Mouse (Mus musculus): ENCODE results near the gene Pak6. TPM values are rescaled to one million over a fixed set of nuclear protein-coding genes. Genes with fewer than 3 reads are reported as not detected.

The Pak6 gene
- polyA plus RNA-seq, 1 experiment from 2014 or later: 14.0 TPM

DNA sequence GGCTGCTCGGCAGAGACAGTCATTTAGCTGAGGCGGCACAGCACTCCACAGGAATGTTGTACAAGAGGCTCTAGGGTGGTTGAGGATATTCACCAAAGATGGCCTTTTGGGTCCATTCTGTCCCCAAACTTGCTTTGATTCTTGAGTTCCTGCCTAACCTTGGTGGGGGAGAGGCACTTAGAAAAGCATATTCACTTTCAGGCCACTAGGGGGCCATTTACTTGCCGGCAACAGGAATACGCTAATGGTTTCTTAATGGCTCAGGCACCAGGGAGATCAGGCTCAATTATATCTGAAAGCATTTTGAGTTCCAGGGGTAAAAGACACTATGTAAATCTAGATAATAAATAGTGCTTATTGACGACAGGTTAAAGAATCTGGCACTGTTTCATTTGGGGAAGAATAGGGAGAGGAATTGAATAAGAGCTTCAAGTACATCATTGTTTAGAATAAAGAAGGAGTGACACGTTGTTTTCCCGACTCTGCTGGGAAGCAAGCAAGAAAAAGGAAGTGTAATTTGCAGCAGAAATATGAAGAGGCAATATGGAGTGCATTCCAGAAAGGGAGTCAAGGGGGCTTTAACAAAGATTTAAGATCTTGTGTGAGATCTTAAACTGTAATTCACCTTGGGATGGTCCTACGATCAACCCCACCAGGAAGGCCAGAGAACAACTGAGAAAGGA lies 80.3 kb downstream of the Pak6 start:
- H3K27me3 ChIP-seq (replicated peaks; ENCODE audit: control insufficient read depth, insufficient read depth, low read length): peaks cover 6% of the 10 kb centered on the region; the same call in 1 of the 2 replicates
- H3K4me2 ChIP-seq (ENCODE audit: low read length): no peak overlapping the region
- no peaks in the 10 kb centered on the region for H3K9me3 ChIP-seq (replicated peaks; ENCODE audit: control insufficient read depth, low read length)
- WGBS: 24% methylated on average over 8 of the region's 8 CpGs
- no peak overlapping the region for H3K4me3 ChIP-seq (ENCODE audit: low read depth, low read length)
- H3K4me1 ChIP-seq (ENCODE audit: control insufficient read depth, insufficient read depth, low read length): peaks cover 15% of the 10 kb centered on the region; the same call in 1 of the 2 replicates
- ATAC-seq (no peak), DNase-seq (ENCODE audit: low spot score) (peak; percentile 86)
- H3K9ac ChIP-seq (ENCODE audit: low read length): no peak overlapping the region
- no peaks in the 10 kb centered on the region for H3K36me3 ChIP-seq (ENCODE audit: control insufficient read depth, insufficient read depth, low read length)
- 0 out of 2 replicates have a peak overlapping the region, but pooled peaks have one; percentile 44 for H3K27ac ChIP-seq (ENCODE audit: low read depth, low read length)

DNA sequence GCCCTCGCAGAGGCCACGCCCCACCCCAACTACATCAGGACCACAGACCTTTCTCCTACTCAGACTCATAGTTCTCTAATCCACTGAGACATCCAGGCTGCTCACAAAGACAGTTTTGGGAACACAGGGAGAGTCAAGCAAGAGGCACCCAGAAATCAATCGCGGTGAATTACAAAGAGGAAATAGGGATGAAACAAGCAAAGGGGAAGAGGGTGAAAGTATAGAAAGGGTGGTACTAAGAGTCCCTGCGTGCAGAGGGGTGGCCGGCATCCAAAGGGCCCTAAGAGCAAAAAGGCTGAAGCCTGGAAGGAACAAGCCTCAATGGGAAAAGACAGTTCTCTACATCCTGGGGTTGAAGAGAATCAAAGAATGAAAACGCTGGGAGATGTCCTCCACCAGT lies 81.5 kb downstream of the Pak6 start:
- Histone ChIP-seq H3K4me3 (ENCODE audit: low read depth, low read length) (no peak overlapping the region), H3K9me3 (replicated peaks; ENCODE audit: control insufficient read depth, low read length) (no peaks in the 10 kb centered on the region), H3K4me1 (ENCODE audit: control insufficient read depth, insufficient read depth, low read length) (peaks cover 17% of the 10 kb centered on the region; the same call in 1 of the 2 replicates), H3K4me2 (ENCODE audit: low read length) (peak overlapping the region; percentile 96), H3K9ac (ENCODE audit: low read length) (no peak overlapping the region), H3K27me3 (replicated peaks; ENCODE audit: control insufficient read depth, insufficient read depth, low read length) (peaks cover 2% of the 10 kb centered on the region; the same call in 1 of the 2 replicates), H3K36me3 (ENCODE audit: control insufficient read depth, insufficient read depth, low read length) (no peaks in the 10 kb centered on the region), H3K27ac (ENCODE audit: low read depth, low read length) (no peak overlapping the region)
- ATAC-seq (no peak), DNase-seq (ENCODE audit: low spot score) (no peak)
- WGBS: 8% methylated on average over 7 of the region's 7 CpGs

DNA sequence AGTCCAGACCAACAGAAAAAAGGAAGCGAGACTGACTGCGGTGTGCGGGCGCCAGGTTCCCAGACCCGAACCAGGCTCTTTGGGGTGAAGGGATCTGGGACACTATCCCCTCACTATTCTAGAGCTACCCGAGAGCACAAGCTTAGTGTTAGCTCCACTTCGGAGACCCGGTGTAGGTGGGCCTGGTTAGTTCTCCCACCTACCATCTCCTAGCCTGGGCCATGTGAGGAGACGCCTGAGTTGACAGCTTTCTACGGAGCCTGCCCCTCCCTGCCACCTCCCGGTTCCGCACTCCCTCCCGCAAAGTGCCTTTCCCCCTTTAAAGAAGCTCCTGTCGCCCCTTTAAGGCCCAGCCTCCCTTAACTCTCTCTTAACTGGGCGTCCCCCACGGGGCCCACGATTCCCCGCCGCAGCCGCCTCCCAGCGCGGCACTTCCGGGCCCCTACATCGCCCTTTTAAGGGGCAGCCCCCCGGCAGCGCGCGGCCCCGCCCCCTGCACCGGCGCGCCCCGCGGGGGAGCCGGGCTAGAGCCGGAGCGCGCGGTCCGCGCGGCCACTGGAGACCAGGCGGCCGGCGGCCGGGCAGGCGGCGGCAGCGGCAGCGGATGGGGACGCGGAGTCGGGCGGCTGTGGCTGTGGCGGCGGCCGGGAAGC lies 82.3 kb downstream of the Pak6 start, which contains the start of gene Inafm2:
TSS of gene Inafm2 (plus strand) at position 527 of the 653 bp plus-strand sequence.
- H3K9me3 ChIP-seq (replicated peaks; ENCODE audit: control insufficient read depth, low read length): no peaks in the 10 kb centered on the region
- H3K27me3 ChIP-seq (replicated peaks; ENCODE audit: control insufficient read depth, insufficient read depth, low read length): peaks cover 2% of the 10 kb centered on the region; the same call in 1 of the 2 replicates
- DNase-seq (ENCODE audit: low spot score) (peak; percentile 97), ATAC-seq (peak; percentile 95)
- H3K4me2 ChIP-seq (ENCODE audit: low read length): peak within 1 kb of the TSS; percentile 96
- H3K36me3 ChIP-seq (ENCODE audit: control insufficient read depth, insufficient read depth, low read length): no peaks in the 10 kb centered on the region
- H3K4me1 ChIP-seq (ENCODE audit: control insufficient read depth, insufficient read depth, low read length): peaks cover 19% of the 10 kb centered on the region; the same call in 1 of the 2 replicates
- H3K27ac ChIP-seq (ENCODE audit: low read depth, low read length): peak within 1 kb of the TSS; percentile 63
- WGBS: under 1% methylated on average over 55 of the region's 57 CpGs
- peak within 1 kb of the TSS; percentile 81 for H3K4me3 ChIP-seq (ENCODE audit: low read depth, low read length)
- H3K9ac ChIP-seq (ENCODE audit: low read length): peak within 1 kb of the TSS; percentile 89

DNA sequence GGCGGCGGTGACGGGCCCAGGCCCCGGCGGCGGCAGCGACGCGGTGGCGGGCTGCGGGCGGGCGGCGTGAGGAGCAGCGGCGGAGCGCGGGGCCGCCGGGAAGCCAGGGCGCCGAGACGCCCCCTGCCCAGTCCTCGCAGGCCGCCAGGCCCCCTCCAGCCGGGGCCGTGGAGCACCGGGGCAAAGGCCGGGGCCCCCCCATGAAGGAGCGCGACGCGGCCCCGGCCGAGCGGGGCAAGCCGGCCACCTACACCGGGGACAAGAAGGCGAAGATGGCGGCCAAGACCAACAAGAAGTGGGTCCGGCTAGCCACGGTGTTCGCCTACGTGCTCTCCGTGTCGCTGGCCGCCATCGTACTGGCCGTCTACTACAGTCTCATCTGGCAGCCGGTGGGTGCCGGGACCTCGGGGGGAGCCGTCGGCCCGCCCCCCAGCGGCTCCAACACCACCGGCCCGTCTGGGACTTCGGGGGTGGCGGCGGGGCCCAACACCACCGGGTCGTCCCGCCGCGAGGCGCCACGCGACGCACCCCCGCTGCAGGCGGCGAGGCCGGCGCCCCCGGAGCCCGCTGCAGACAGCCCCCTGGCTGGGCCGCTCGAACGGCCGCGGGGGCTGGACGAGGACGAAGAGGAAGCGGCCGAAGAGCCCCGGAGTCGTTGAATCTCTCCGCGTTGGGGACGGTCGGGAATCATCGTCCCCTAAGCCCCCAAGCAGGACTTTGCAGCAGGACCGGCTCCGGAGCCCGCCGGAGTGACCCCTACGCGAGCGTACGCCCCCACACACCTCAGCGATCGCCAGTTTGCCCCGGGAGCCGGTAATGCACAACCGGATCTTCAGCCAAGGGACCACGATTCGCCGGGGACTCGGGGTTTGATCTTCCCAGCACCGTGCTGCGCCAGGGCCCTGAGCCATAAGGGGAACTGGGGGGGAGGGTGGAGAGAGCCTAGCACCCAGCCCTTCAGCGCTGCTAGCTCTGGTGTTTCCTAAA lies 83.1 kb downstream of the Pak6 start:
- H3K9me3 ChIP-seq (replicated peaks; ENCODE audit: control insufficient read depth, low read length): no peaks in the 10 kb centered on the region
- H3K9ac ChIP-seq (ENCODE audit: low read length): peak overlapping the region; percentile 89
- under 1% methylated on average over 98 of the region's 113 CpGs for WGBS
- peaks cover 2% of the 10 kb centered on the region; the same call in 1 of the 2 replicates for H3K27me3 ChIP-seq (replicated peaks; ENCODE audit: control insufficient read depth, insufficient read depth, low read length)
- peak overlapping the region; percentile 63 for H3K27ac ChIP-seq (ENCODE audit: low read depth, low read length)
- no peaks in the 10 kb centered on the region; the same call in 1 of the 2 replicates for H3K36me3 ChIP-seq (ENCODE audit: control insufficient read depth, insufficient read depth, low read length)
- H3K4me3 ChIP-seq (ENCODE audit: low read depth, low read length): peak overlapping the region; percentile 81
- peak overlapping the region; percentile 96 for H3K4me2 ChIP-seq (ENCODE audit: low read length)
- H3K4me1 ChIP-seq (ENCODE audit: control insufficient read depth, insufficient read depth, low read length): peaks cover 19% of the 10 kb centered on the region; the same call in 1 of the 2 replicates
- DNase-seq (ENCODE audit: low spot score) (no peak), ATAC-seq (peak; percentile 41)

DNA sequence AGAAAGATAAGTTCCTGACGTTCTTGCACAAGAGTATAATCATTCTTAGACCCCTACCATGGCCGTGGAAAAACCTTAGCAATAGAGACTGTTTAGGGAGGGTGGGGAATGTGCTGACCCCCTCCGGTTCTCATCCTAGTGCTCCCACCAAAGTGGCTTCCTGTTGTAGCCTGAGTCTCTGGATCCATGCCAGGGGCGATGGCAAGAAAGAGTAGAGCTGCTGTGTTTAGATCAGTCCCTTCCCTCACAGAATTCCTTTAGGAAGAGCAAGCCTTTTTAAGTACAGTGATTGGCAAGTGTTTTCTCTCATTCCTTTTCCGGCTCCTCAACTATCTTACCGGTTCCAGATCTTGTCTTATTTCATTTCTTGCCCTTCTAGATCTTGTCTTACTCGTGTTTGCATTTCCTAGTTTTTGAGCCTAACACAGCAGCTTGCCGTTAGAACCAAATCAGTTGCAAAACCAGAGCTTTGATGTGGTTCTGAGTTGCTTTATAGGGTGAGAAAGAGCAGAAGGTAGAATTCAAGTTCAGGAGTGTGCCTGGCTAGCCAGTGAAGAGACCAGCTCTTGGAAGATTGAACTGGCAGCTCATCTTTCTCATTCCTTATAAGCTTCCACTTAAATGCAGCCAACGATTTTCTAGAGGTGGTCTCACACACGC lies 84.3 kb downstream of the Pak6 start:
- H3K36me3 ChIP-seq (ENCODE audit: control insufficient read depth, insufficient read depth, low read length): peaks cover 3% of the 10 kb centered on the region; the same call in 1 of the 2 replicates
- peak overlapping the region; percentile 96 for H3K4me2 ChIP-seq (ENCODE audit: low read length)
- peak overlapping the region; percentile 81 for H3K4me3 ChIP-seq (ENCODE audit: low read depth, low read length)
- peaks cover 2% of the 10 kb centered on the region; the same call in 1 of the 2 replicates for H3K27me3 ChIP-seq (replicated peaks; ENCODE audit: control insufficient read depth, insufficient read depth, low read length)
- peaks cover 19% of the 10 kb centered on the region; the same call in 1 of the 2 replicates for H3K4me1 ChIP-seq (ENCODE audit: control insufficient read depth, insufficient read depth, low read length)
- 33% methylated on average over 10 of the region's 10 CpGs for WGBS
- H3K9me3 ChIP-seq (replicated peaks; ENCODE audit: control insufficient read depth, low read length): no peaks in the 10 kb centered on the region
- H3K27ac ChIP-seq (ENCODE audit: low read depth, low read length): no peak overlapping the region
- no peak overlapping the region; the same call in 1 of the 2 replicates for H3K9ac ChIP-seq (ENCODE audit: low read length)
- ATAC-seq (no peak), DNase-seq (ENCODE audit: low spot score) (peak; percentile 61)

Other genes starting within 250 kb of the Pak6 start
- gene Srp14, start 183.6 kb upstream of the Pak6 start, polyA plus RNA-seq (2014; fragmentation: Nextera tagmentation; extraction: Ambion mirVana): 341 and 381 TPM in 2 replicates
- 2.8 and 3.0 TPM in 2 replicates for gene Bmf, start 113.6 kb upstream of the Pak6 start, polyA plus RNA-seq (2014; fragmentation: Nextera tagmentation; extraction: Ambion mirVana)
- 40.9 and 47.5 TPM in 2 replicates for gene Bub1b, start 65.1 kb upstream of the Pak6 start, polyA plus RNA-seq (2014; fragmentation: Nextera tagmentation; extraction: Ambion mirVana)
- 0.28 and 0.41 TPM in 2 replicates for gene Ankrd63, start 40.7 kb downstream of the Pak6 start, polyA plus RNA-seq (2014; fragmentation: Nextera tagmentation; extraction: Ambion mirVana)
- 0.48 and 0.57 TPM in 2 replicates for gene Plcb2, start 65.1 kb downstream of the Pak6 start, polyA plus RNA-seq (2014; fragmentation: Nextera tagmentation; extraction: Ambion mirVana)
- 32.1 and 33.7 TPM in 2 replicates for gene Inafm2, start 82.5 kb downstream of the Pak6 start, polyA plus RNA-seq (2014; fragmentation: Nextera tagmentation; extraction: Ambion mirVana)
- gene Ccdc9b, start 99.4 kb downstream of the Pak6 start, polyA plus RNA-seq (2014; fragmentation: Nextera tagmentation; extraction: Ambion mirVana): 1.0 and 1.2 TPM in 2 replicates
- gene Phgr1, start 109.5 kb downstream of the Pak6 start, polyA plus RNA-seq (2014; fragmentation: Nextera tagmentation; extraction: Ambion mirVana): not detected in 2 replicates
- 18.0 and 24.5 TPM in 2 replicates for gene Disp2, start 116.4 kb downstream of the Pak6 start, polyA plus RNA-seq (2014; fragmentation: Nextera tagmentation; extraction: Ambion mirVana)
- gene Knstrn, start 150.7 kb downstream of the Pak6 start, polyA plus RNA-seq (2014; fragmentation: Nextera tagmentation; extraction: Ambion mirVana): 66.2 and 84.2 TPM in 2 replicates
- gene Ivd, start 198.7 kb downstream of the Pak6 start, polyA plus RNA-seq (2014; fragmentation: Nextera tagmentation; extraction: Ambion mirVana): 39.6 and 45.1 TPM in 2 replicates
- 2.0 and 2.1 TPM in 2 replicates for gene Bahd1, start 237.1 kb downstream of the Pak6 start, polyA plus RNA-seq (2014; fragmentation: Nextera tagmentation; extraction: Ambion mirVana)

Measured in forebrain, embryonic 14.5 days (tissue).